Mouse (Mus musculus) activated CD4-positive, CD25-positive, alpha-beta regulatory T cell, adult 9 weeks (primary cell): ENCODE measurements around the gene Gm2016. TPM values are rescaled to one million over a fixed set of nuclear protein-coding genes. Genes with fewer than 3 reads are reported as not detected.

Experiments used
- polyA plus RNA-seq: library from polyadenylated mRNA; unstranded; fragments of 100-300 nt; shearing (Covaris generic); gene quantifications from one replicate; pipeline ENCODE4 v1.2.1, GENCODE M21; 2017

Gene Gm2016
- polyA plus RNA-seq = not detected

DNA sequence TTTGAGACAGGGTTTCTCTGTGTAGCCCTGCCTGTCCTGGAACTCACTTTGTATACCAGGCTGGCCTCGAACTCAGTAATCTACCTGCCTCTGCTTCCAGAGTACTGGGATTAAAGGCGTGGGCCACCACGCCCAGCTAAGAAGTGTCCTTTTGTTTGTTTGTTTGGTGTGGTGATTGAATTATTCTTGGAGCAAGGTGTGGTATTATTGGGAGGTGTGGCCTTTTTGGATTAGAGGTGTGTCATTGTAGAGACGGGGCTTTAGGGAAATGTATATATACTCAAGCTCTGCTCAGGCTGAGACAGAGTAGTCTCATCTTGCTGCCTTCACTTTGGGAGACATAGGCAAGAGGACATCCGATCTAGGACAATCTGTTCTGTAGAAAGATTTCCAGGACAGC is at the start of gene Gm2016:
TSS of gene Gm2016 (plus strand) at position 301 of the 400 bp plus-strand sequence.

DNA sequence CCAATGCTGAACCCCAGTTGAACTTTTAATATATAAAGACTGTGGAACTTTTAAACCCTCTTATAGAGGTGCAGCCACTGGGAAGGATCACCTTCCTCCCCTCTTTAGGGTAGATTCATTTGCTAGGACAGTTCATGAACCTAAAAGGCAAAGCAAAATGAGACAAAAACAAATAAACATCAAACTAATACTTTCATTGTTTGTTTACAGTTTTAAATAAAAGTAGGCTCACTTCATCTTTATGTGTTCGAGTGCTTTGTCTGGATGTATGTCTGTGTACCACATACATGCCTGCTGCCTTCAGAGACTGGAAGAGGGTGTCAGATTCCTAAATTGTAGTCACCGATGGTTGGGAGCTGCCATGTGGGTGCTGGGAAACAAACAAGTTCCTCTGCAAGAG is 31.6 kb upstream of the Gm2016 start, which contains the start of gene Gm2001:
TSS of gene Gm2001 (minus strand) at position 101 of the 400 bp plus-strand sequence.

GRCm38 (mm10) chr12:87895070-87895469 is 21.2 kb downstream of the Gm2016 start, which contains the start of gene Gm2022:
TSS of gene Gm2022 (plus strand) at chr12:87895370.

GRCm38 (mm10) chr12:87919721-87920120 is 45.8 kb downstream of the Gm2016 start, which contains the start of gene Gm2035:
TSS of gene Gm2035 (minus strand) at chr12:87919857.

Other genes starting within 250 kb of the Gm2016 start
- gene Gm16381, start 229.5 kb upstream of the Gm2016 start, polyA plus RNA-seq = not detected
- gene Gm21319, start 98.3 kb upstream of the Gm2016 start, polyA plus RNA-seq = not detected
- not detected for gene Gm21936, start 78.6 kb upstream of the Gm2016 start, polyA plus RNA-seq
- gene BB287469, start 57.5 kb upstream of the Gm2016 start, polyA plus RNA-seq = not detected
- not detected for gene Gm2001, start 31.7 kb upstream of the Gm2016 start, polyA plus RNA-seq
- not detected for gene Gm2022, start 21.3 kb downstream of the Gm2016 start, polyA plus RNA-seq
- not detected for gene Gm2035, start 45.8 kb downstream of the Gm2016 start, polyA plus RNA-seq
- gene Gm2042, start 80.0 kb downstream of the Gm2016 start, polyA plus RNA-seq = not detected
- not detected for gene Gm2075, start 137.8 kb downstream of the Gm2016 start, polyA plus RNA-seq
- not detected for gene Gm6803, start 144.7 kb downstream of the Gm2016 start, polyA plus RNA-seq
- not detected for gene Gm2056, start 152.9 kb downstream of the Gm2016 start, polyA plus RNA-seq
- not detected for gene Gm16368, start 209.6 kb downstream of the Gm2016 start, polyA plus RNA-seq